Mouse (Mus musculus) E14TG2a.4 (cell line): ENCODE results near the gene Galk2.

Source experiments
- CTCF ChIP-seq: conservative IDR thresholded peaks from 2 replicates; pipeline ENCODE4 v1.5.1; 2014; ENCODE audit warnings: low read length
- NANOG ChIP-seq: IDR thresholded peaks from 2 replicates; pipeline ENCODE4 v1.6.1; 2014; ENCODE audit warnings: borderline replicate concordance, low read length, mixed read lengths

DNA sequence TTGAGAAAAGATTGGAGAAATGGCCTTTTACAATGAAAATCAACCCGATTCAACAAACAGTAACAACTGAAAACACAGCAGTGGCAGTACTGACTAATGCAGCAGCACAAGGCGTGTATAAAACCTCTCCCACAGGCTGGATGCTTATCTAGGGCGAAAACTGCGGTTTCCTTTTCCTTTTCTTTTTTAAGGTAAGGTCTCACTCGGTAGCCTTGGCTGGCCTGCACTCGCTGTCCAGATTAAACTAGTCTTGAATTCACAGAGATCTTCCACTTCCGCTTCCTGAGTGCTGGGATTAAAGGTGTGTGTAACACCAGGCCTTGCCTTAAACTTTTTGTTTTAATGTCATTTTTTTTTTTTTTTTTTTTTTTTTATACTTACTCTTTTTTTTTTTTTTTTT, 20.8 kb upstream of the Galk2 start:
- TF ChIP-seq CTCF: no peak
- TF ChIP-seq NANOG: no peak
